Mouse (Mus musculus) mouse embryonic stem cell (cell line): Measurements from ENCODE around the gene Spsb3.

Source experiments
- in situ Hi-C, 2 experiments: fragments of 300-500 bp; cut with MboI; formaldehyde crosslinking; loops; 1 replicate in 1 of 2; 3 replicates in 1 of 2; pipeline ENCODE4 v1.14.3; 2019 to 2020; ENCODE audit warnings: low sequenced_read_pairs in 2 of 2, low pct_unique_long_range_greater_than_20kb in 1 of 2, mixed read lengths in 1 of 2; ENCODE audit not compliant: unreplicated experiment in 1 of 2

Gene Spsb3

DNA sequence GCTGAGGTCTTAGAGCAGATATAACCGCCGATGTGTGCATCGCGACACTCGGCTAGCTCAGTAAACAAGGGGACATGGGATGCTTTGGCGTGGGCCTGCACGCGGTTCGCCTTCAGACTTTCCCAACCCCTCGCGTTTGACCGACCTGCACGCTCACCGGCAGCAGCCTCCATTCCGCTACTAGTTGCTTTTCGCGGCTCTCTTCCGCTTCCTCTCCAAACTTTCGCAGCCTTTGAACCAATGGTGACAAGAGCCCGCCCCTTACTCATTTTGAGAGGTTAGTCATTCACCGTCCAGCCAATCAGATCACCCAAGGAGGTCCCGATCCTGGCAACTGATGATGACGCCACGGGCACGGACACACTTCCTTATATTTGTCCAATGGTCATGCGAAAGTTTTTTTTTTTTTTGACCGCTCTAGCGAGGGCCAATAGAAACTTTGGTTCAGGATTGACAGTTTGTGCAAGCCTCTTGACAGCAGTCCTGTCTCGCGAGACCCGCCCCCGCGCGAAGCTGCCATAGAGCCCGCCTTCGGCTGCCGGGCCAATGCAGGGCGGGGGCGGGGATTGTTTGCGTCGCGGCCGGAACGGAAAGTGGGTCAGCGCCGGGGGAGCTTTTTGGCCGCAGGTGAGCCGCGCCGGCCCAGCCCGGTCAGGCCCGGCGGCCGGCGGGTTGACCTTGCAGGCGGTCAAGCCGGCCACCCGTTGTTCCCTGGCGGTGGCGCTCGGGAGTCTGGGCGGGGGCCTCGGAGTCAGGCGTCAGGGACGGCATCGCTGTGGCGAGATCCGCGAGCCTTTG is at the start of gene Spsb3, which contains the start of gene Nubp2:
TSS of gene Spsb3 (plus strand) at position 510 of the 798 bp plus-strand sequence.
TSS of gene Nubp2 (minus strand) at position 216 of the 798 bp plus-strand sequence.
- in situ Hi-C loops = no loop called here

DNA sequence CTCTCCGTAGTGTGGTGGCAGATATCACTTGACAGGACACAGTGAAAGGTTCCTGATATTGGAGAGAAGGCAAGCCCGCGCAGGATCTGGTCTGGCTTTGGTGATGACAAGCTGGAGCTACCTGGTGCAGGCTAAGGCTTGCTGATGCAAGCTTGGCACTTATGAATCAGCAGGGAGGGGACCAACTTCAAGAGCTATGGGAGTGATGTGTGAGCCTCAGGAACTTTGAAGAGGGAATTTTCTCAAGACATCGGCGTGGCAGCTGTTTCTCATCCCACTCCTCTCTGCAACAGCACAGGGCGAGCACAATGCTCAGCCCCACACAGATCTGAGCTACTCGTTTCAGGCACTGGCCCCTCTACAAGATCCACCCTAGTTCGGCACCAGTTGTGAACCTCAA is 46.6 kb upstream of the Spsb3 start, which contains the start of gene Hagh:
TSS of gene Hagh (plus strand) at position 302 of the 400 bp plus-strand sequence.
- in situ Hi-C loops = no loop called here

DNA sequence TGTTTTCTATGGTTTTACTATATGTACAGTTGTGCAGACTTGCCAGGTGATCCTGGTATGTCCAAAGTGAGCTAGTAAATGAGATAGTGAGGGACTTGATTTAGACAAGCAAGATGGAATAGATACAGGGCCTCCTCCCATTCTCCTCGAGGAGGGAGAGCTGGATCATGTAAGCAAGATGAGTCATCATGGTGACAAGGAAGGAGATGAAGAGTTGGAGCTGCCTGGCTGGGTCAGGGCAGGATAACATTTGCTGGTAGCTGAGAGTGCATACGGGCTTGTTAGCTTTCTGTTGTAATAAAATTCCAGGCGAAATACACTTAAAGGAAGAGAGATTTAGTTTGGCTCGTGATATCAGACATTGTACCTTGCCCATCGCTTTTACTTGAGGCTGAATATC is 46.1 kb upstream of the Spsb3 start:
- in situ Hi-C loops = no loop called here

DNA sequence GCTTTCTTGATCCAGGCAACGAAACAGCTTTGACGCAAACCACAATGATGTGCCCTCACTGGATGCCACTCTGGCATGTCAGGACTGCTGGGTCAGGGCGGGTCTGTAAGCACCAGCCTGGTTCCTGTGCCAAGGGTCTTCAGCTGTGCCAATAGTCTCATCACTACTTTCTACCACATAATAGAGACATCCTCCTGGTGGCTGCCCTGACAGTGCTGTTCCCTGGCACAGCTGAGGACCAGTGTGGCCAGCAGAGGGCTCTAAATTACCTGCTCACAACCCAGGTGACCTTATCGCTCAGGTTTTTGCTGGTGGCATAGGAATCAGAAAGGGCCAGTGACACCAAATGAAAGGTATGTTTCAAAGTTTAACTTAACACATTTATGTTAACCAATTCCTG is 45.3 kb upstream of the Spsb3 start:
- in situ Hi-C loops = no loop called here

DNA sequence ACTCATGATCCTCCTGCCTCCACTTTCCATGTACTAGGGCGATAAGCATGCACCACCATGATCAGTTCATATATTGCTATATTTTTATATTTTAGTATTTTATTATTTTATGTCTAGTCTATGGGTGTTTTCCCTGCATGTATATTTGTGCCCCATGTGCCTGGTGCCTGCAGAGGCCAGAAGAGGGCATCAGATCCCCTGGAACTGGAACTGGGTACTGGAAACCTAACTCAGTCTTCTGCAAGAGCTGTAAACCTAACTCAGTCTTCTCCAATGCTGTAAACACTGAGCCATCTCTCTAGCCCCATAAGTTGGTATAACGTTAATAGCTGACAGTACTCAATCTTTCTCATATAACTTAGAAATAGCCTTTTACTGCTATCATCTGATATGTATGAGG is 43.8 kb upstream of the Spsb3 start:
- in situ Hi-C loops = no loop called here

DNA sequence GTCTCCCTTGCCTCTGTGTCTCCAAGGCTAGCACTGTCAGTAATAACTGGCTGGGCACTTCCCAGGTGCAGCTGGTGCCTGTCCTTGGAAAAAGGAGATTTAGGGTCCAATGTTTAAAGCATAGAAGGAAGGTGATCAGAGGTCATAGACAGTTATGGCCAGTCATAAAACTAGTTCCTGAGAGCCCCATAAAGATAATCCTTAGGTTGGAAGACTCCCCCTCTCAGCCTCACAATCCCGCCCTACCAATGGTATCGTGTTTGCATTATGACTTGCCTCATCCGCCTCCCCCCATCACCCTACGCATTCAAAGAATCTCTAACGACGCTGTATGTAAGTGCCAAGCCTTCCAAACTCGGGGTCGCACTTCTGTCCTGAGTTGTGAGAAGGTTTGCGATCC is 41.9 kb upstream of the Spsb3 start:
- in situ Hi-C loops = no loop called here

DNA sequence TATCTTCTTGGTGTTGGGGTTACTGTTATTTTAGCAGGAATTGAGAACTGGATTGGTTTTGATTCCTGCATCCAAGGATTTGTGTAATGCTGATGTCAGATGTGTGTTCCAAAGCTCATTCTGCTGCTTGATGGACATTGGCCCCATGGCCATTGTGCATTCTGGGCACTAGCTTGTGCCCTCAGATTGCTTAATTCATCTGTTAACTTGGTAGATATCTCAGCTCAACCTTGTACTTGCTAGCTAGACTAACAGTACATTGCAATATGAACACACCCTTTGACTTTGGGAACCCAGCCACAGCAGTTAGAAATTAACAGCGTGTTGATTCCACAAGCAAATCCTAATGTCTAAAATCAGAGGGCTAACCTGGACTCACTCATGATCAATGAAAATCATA is 39.1 kb upstream of the Spsb3 start:
- in situ Hi-C loops = no loop called here

DNA sequence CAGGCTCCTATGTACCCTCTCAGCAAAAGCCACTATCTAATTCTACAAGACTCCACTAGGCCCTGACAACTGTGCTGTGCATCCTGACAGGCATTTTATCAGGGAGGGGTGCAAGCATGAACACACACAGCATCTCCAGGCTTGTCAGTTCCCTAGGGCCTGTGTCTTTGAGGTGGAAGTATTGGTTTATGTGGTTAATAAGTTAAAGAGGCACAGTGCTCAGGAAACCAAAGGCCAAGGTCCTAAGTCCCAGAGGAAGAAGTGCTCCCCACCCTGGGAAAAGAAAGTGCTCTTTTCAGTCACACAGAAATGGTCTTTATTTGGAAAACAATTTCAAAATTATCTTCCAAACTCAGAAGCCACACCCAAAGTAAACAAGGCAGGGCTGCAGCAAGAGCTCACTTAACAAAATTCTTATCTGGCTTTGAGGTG is 37.8 kb upstream of the Spsb3 start:
- in situ Hi-C loops = no loop called here

DNA sequence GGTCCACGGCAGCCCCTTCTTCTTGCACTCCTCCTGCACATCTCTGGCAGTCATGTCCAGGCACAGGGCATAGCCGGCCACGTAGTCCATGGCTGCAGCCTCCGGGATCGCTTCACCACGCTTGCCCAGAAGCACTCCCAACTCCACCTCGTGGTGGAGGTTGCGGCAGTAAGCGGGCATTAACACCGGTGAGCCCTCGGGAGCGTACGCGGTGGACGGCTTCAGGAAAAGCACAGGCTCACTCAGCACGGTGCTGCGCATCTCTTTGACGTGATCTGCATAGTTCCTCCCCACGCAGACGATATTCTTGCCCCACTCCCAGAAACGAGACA is 36.7 kb upstream of the Spsb3 start:
- in situ Hi-C loops = no loop called here

DNA sequence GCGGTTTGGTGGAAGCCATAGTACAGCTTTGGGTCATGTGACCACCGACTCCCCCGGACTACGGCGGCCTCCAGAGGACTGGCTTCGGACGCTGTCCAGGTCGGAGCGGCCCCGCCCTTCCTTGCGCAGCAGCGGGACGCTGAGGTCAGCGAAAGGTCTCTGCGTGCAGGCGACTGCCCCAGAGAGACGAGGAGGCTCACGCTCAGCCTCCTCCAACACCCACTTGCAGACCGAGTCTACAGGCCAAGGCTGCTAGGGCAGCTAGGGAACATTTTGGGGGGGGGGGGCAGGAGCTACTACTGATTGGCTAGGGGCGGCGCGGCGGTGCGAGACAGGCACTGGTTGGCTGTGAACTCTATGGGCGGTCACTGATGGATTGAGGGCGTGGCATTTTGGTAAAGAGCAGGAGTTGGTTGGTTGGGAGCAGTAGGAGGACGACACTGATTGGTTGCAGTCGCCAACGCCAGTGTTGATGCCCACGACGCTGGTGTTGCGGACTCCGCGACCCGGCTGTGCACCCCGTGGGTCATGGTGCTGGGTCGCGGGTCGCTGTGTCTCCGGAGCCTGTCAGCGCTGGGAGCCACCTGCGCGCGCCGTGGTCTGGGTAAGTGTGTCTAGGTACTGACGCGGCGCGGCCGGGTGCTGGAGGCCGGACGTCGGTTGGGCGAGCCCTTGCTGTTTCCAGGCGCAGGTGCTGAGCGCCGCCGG is 36.2 kb upstream of the Spsb3 start, which contains the start of gene Fahd1:
TSS of gene Fahd1 (minus strand) at position 300 of the 708 bp plus-strand sequence.
- in situ Hi-C loops = no loop called here

DNA sequence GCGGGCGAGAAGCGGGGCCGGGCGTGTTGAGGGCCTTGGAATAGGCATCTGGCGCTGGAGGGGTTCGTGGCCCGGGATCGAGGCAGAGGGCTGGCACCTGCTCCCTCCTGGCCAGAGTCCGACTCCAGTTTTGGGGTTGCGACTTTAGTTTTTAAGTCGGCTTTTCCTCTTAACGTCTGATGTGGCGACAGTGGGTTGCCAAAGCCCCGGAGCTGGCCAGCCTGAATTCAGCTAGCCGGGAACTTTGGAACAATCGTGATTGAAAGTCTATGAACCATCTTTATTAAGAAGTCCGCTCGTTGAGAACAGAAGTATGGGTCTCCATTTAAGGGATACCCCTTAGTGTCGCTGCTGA is 35.7 kb upstream of the Spsb3 start:
- in situ Hi-C loops = no loop called here

DNA sequence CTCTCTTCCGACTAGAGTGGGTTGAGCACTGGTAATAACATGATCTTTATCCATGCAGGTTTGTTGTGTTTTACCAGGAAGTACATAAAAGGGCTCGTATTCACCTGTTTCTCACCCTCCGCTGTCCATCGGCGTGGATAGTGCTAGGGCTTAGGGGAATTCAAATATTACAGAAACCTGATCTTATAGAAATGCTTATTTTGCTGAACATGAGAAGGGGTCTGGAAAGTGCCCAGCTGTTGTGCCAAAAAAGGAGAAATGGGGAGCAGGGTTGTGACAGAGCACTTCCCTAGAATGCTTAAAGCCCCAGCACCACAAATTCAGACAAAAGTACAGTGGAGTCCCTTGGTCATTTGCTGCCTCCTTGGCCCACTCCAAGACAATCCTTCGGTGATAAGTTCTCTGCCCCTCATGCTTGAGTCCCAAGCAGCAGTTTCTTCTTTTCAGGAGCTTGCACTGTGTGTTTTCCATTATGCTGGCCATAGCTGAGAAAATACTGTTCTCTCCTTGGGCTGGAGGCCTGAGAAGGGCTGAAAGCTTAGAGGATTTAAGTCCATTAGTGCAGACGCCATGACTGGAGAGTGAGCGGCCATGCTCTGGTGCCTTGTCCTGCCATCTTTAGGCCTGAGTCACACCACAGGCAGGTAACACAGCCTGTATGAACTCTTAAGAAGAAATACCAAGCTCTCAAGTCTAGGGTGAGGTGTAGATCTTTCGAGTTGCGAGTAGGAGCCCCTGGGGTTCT is 34.9 kb upstream of the Spsb3 start:
- in situ Hi-C loops = no loop called here

DNA sequence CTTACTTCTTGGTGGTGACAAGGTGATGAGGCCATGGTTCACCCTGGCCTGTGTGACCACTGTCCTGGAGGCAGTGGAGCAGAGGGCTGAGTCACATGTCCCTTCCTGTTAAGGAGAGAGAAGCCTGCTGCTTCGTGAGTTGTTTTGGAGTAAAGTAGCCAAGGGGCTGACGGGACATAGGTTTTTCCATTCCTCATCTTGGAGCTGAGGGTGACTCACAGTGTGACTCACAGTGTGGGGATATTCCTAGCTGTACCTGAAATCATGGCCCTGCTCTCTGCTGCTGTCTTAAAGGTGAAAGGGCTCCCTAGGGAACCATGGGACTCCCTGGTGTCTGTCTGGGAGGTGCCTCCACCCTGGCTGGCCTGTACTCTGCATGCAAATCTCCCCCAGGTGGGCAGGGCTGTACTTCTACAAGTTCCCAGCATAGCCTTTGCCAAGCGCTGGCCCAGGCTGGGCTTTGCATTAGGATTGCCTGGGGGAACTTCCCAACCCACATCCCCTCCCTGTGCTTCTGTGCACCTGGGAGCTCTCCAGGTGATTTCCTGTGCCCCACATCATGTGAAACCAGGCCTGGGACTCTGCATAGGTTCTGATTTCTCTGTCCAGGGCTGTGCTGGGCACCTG is 30.5 kb upstream of the Spsb3 start:
- in situ Hi-C loops = no loop called here

DNA sequence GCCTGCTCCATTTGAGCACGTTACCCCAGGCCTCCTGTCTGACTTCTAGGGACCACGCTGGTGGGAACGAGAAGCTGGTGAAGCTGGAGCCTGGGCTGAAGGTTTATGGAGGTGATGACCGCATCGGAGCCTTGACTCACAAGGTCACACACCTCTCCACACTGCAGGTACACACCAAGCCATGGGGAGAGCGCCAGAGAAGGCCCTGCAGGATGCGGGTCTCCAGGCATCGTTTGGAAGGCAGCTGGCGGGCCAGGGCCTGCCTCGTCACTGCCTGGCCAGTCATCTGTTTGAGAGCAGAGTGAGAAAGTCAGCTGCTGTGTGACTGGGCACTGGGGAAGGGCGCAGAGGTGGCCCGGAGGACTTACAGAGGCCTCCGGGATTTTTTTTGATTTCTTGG is 29.9 kb upstream of the Spsb3 start:
- in situ Hi-C loops = no loop called here

DNA sequence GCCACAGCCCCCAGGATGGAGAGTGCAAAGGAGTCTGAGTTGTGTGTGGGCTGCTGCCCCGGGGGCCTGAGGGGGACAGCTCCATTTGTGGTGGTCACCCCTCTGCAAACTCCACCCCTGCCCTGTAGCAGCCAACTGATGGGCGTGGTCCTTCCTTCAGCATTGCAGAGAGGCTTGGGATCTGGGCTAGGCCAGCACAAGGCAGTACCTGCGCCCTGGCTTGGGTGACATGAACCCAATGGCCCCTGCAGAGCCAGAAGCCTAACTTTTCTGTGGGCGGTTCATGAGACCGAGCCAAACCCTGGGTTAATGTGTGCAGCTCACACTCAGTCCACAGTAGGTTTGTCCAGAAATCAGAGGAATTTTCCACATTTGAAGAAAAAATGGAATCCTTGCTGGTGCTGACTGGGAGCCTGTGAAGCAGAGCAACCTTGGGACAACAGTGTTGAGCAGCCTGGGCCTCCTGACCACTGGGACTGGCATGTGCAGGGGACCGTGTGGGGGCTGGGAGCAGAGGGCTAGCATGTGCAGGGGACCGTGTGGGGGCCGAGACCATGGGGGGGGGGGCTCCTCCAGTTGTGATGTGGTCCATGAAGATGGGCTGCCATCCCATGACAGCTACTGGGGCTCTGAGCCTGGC is 28.5 kb upstream of the Spsb3 start:
- in situ Hi-C loops = no loop called here

DNA sequence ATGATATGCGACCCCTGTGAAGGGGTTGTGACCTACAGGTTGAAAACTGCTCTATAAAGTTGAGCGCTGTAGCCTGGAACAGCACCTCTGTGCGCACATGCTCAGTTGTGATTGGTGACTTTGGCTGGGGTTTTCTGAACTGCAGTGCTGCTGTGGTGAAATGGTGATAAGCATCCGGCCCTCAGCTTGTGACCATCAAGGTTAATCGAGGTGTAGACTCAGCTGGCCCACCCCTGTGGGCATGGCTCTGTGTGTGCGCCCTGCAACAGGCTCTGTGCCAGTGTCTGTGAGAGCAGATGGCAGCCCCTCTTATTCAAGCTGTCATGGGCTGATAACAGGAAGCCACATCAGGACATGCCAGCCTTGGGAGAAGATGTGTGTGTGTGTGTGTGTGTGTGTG is 27.5 kb upstream of the Spsb3 start:
- in situ Hi-C loops = no loop called here

DNA sequence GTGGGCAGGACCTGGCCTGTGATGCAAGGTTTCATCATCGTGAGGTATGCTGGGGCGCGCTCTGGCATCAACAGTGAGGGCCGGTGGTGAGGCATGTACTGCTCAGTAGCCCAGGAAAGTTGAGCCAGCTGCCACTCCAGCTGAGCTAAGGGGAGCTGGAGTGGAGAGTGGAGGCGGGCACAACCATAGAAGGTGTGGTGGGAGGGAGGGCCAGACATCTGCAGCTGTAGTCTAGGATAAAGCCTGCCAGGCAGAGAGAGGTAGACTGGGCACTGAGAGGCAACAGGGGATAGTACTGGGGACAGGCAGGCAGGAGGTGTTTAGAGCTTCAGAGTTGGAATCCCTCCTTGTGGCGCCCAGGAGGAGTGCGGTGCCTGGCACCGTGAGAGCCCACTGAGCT is 26.4 kb upstream of the Spsb3 start:
- in situ Hi-C loops = no loop called here

DNA sequence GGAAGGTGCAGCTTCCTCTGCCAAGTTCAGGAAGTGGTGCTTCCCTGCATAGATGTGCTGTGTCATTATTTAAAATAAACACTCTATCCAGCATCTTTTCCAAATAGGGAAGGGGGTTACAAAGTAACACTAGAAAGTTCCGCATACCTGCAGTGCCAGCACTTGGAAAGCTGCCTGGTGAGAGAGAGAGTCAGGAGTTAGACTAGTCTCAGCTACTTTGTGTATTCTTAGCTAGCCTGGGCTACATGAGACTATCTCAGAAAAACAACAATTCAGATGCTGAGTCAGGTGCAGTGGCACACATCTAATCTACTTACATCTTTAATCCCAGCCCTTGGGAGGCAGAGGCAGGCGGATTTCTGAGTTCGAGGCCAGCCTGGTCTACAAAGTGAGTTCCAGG is 24.7 kb upstream of the Spsb3 start:
- in situ Hi-C loops = no loop called here
